Mouse (Mus musculus) megakaryocyte-erythroid progenitor cell, adult 5-6 weeks (primary cell): ENCODE measurements around the gene Ccdc138. TPM values are rescaled to one million over a fixed set of nuclear protein-coding genes. Genes with fewer than 3 reads are reported as not detected.

Experiments
- ATAC-seq: replicated peaks from 2 replicates; pipeline ENCODE4 v1.8.0; 2016; ENCODE audit warnings: mild to moderate bottlenecking, inconsistent platforms; ENCODE audit not compliant: severe bottlenecking, poor library complexity, low FRiP score, low TSS enrichment
- total RNA-seq, 2 experiments: library from RNA; stranded (forward) in 1 of 2; stranded (reverse) in 1 of 2; fragments of 200-1000, 215-1000 nt in 1 of 2; fragments of >200 nt in 1 of 2; fragmentation: Nextera tagmentation in 1 of 2; gene quantifications; 2 replicates each; pipeline ENCODE4 v1.2.3; 2014 to 2017

Gene Ccdc138
- total RNA-seq, 2 experiments from 2014 or later: 0.80 to 4.3 TPM

DNA sequence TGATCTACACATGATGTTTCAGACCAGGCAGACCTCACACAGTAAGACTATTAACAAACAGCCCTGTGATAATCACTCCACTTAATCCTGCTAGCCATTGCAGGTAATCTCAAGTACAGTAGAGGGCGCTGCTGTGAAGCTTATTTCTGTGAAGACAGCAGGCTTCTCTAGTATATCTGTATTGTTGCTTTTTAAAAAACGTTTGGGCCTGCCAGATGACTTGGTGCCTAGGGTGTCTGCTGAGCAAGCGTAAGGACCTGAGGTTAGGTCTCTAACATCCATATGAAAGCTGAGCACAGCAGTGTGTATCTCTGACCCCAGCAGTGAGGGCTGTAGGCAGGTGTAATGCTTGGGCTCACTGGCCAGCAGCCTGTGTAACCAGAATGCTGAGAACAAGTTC, 62.2 kb downstream of the Ccdc138 start:
- peak; percentile 92 for ATAC-seq

DNA sequence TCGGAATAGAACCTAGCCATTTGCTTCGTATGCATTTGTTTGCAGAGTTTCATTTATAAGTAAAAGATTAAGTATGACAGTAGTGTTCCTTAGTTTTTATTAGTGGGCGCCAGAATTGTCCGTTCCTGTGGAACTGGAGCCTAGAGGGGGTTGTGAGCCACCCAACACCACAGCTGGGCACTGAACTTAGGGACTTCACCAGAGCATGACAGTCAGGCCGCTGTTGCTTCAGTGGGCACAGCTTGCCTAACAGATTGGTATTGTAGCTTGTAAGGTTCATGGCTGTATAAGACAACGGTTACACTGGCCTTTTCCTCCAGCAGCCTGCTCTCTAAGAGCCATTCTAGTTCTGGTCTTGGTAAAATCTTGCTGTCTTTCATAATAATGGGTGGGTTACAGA, 62.8 kb downstream of the Ccdc138 start:
- ATAC-seq: no peak

DNA sequence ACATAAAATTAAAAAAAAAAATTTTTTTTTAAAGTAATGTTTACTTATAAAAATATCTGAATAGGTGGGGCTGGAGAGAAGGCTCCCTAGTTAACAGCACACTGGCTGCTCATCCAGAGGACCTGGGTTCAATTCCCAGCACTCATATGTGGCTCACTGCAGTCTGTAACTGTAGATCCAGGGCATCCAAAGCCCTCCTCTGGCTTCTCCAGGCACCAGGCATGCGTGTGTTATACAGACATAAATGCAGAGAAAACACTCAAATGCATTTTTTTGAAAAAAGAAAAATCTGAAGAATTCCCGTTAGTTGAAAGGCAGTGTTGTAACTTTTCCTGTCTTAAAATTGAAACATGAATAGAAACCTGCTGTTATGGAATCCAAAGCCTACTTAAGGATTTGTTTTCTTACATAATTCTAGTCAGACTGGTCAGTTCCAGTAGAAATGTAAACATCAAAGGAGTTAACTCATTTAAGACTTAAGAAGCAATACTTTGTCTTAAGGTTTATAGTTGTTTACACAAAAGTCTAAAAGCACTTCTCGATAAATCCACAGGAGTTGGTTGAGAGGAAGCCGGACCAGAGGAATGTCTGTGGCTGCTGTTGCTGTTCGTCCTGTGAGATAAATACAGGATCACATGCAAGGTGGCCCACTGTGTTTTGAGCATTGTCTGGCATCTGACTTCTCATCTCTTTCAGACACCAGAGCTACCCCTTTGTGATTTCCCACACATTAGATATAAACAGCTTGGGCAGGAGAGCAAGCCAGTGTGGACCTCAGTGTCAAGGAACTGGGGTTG, 87.9 kb downstream of the Ccdc138 start:
- no peak for ATAC-seq

DNA sequence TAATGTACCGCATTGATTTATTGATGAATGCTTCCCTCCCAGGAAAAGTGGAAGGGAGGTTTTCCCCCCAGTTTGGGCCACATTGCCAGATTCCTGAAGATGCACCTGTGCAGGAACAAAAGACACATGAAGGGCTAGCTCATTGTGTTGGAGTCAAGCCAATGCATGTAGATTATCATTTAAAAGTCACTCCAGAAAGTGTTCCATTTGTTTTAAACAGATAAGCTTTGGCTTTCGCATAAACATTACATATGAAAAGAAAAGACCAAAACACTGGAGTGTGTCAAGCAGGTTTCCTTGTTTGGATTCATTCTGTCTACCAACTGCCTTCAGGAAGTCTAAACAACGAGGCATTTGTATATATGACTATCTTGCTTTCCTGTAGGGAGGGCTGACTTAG, 96.7 kb downstream of the Ccdc138 start:
- no peak for ATAC-seq

DNA sequence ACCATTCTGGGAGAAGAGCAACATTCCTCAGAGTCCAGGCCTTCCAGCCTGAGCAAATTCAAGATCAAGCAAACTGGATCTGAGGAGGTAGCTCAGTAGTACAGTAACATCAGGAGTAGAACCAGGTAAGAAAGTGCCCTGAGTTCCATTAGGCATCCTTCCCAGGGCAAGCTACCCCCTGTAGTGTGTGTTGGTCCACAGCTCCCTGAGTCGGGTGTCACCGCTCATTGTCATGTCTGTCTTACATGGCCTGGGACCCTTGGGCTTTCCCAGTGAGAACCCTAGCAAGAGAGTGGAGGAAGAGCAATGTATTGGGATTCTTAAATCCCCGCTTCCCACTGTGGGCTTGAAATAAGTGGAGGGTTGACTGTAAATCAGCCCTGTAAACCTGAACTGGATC, 97.4 kb downstream of the Ccdc138 start:
- no peak for ATAC-seq

DNA sequence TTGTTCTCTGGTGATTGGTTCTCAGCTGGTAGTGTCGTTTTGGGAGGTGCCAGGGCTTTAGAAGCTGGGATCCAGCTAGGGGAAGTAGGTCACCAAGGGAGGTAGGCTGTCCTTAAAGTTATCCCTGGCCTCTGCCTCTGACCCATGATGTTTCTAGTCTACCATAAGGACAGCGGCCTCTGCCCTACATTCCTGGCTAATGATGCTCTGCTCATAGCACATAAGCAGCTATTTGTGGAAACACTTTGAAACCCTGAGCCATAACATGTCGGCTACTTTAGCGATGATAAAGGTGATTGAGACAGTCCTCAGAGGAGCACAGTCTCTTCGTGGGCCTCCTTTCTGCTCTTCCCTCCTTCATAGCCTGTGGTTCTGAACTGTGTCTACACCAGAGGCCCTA, 98.1 kb downstream of the Ccdc138 start:
- no peak for ATAC-seq

DNA sequence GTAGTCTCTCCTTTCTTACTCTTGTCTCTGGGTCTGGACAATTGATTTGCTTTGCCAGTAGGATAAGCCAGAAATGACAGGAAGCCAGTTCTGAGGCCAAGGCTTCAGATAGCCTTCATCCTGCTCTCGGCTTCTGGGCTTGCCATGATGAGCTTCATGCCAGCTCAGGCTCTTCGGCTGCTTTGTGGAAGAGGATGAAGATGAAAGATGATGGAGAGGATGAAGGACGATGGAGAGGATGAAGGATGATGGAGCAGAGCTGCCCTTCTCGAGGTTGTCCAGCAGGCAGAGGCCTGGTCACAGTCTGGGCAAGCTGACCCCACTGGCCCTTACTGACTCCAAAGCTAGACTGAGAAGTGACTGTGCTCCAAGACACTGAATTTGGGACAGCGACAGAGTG, 102.4 kb downstream of the Ccdc138 start:
- no peak for ATAC-seq

DNA sequence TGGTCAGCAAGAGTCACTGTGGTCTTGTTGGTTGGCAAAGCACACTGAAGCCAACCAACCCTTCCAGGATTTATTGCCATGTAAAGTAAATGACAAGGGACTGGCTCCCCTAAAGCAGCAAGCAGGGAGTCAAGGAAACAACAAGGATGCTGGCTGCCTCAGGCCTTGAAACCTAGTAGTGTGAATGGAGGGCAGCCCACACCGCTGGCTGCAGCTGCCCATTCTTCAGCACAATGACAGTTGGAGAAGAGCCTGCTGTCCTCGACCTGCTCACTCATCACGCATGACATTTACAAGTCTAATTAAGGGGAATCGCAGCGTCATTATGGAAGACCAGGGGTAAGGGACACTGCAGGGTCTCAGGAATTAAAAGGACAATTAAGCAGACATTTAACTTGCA, 103.2 kb downstream of the Ccdc138 start:
- no peak for ATAC-seq

DNA sequence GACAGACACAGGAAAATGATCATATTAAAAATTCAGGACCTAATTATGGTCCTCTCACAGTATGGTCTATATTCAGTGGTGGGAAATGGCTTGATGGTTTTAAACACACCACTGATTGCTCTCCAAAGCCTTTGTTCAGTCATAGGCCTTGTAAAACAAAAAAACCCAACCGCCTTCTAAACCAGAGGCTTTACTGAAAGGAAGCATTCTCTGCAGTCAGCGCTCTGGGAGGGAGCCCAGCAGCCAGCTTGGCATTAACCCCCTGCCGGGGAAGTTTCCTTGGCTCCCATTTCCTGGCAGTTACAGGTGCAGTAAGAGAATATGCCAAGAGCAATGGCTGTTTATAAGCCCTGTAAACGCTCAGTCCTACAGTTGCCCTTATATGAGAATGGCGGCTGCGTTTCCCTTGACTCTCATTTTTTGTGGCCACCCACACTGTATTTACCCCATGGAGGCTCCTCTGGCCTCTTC, 103.7 kb downstream of the Ccdc138 start:
- ATAC-seq: no peak

DNA sequence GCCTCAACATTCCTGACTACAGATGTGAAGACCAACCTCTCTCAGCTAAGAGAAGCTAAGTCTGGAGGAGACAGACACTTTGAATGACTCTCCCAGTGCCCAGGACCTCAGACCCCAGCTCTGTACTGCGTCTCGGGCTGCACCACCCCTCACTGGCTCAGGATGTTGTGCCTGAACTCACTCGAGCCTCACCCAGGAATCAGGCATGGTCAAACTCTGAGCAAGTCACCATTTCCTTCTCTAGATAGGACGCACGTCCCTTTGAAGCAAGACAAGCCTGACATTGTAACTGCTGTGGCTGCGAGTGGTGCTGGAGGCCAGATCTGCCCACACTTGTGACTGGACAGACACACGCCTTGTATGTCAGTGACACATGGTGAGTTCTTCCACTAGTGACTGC, 104.2 kb downstream of the Ccdc138 start:
- ATAC-seq: no peak

DNA sequence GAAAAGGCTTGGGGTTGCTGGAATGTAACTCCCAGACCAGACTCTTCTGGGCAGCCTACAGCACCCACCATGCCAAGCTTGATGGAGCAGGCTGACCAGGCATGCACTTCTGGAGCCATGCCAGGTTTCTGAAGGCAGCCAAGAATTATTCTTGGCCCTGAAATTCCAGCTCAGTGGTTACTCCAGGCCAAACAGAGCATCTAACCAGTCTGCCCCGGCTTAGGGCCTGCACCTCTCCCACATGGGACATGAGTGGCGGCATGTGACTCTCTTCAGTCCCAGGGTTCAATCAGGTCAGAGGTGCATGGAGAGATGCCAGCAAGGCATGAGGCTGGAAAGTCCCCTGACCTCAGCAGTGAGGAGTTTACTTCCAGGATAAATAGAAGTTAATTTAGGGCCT, 107.0 kb downstream of the Ccdc138 start:
- no peak for ATAC-seq

DNA sequence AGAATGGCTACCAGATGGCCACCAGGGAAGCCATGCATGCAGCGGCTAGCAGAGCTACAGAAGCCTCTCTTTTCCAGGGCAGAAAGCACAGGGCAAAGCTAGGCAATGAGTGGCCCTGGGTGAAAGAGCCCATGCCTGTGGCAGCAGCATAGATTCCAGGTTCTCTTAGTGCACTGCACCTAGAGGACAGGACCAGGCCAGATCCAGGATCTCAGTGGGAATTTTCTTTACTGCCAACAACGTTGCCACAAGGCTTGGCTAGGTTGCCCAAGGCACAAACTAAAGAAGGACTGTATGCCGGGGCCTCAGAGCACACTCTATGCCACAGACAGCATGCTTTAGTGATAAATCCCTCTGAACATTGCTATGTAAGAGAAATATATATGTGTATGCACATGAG, 108.6 kb downstream of the Ccdc138 start:
- ATAC-seq: no peak

DNA sequence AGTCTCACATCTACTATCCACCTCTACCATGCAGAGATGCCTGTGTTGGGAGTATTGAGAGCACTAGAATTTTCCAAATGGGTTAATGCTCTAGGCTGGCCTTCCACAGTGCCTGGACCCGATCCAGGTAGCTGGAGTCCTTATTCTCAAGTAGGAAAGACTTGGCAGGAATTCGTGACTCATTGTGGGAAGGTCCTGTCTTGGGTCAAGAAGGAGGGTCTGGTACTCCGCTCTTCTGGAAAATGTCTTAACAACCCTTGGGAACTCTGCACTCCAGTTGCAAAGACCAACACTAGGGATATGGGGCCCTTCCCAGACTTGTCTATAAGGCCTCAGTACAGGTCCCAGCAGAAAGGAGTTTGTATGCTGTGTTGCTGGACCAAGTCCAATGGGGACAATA, 111.1 kb downstream of the Ccdc138 start:
- ATAC-seq: no peak

DNA sequence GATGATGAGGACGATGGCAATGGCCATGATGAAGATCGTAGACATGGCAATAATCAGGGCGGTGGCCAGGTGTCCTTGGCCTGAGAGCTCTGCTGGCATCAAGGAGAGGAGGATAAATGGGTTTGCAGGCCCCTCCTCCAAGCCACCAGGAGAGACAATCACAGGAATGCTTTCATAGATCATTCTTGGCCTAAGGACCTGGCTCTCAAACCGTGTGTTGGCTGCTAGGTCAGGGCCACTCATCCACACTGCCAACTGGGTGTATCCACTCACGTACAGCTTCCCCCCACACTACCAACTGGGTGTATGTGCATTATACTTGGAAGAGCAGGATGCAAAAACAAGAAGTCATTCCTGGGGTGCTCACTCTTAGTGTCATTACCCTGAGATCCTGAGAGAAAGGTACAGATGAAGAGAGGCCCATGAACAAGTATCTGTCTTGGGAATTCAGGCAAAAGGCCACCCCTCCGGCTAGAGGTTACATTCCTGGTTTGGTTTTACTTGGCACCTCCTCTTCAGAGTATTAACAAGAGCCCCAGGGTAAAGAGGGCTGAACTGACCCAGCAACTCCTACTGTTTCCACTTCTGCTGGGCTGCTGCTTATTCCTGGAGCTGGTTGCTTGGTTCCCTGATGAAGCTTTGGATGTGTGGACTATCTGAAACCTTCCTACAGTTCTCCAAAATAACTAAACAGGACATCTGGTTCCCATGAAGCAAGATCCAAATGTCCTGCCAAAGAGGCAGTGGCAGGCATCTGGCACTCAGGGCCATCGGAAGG, 112.9 kb downstream of the Ccdc138 start:
- no peak for ATAC-seq

DNA sequence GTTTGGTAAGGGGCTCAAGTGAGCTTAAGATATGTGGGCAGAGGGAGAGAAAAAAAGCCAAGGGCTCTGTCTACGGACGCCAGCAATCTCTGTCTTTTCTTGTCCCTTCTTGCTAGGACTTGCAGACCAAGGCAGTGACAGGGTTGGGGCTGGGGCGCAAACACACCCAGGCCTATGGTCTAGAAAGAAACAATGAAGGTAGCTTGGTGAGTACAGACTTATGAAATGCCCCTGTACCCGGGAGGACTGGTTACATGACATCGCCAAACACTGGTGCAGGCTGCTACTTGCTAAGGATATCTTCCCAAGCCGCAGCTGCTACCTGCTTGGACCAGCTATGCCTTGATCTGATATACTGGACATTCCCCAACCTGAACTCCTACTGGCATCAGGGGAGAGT, 116.9 kb downstream of the Ccdc138 start:
- no peak for ATAC-seq

DNA sequence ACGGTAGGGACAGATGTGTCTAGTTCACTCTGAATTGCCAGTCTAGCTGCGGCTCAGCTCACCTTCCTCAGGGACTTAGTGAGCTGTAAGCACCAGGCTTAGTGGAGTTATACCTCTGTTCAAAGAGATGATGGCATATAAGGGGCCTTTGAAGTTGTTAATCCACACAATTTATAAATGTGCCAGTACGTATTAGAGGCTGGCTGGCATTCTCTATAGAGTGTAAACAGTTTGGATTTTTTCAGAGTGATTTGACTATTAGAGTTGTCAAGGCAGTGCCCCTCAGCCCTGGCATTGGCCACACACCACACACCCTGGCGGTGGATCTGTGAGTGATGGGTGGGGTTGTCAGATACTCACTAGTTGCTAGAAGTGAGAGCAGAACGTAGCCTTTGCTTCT, 118.8 kb downstream of the Ccdc138 start:
- ATAC-seq: no peak

DNA sequence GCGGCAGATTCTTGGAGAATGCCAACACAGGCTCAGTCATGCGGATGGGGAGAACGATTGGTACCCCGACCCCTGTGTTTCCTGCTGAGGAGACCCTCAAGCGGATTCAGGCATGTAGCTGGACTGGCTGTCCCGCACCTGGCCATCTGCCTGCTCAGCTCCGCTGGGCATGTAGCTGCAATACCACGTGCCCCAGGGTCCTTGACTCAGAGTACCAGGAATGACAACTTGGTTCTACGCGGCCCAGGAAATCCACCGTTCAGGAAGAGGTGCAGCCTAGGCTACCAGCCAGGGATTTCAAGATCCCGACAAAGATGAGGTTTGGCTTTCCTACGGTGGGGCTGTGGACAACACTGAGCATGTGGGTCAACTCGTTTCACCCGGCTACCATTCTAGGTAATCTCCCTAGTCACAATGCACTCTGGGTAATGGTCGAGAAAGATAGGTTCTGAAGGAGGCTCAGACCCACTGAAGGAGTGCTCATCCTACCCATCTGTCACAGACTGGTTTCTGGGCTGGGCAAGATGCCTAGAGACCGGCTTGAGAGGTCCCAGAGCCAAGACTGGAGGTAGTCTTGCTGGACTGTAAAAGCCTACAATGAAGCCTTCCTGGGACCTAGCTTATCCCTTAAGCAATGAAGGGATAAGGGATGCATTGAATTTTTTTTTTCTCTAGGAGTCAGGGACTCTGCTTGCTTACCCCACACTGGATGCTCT, 120.9 kb downstream of the Ccdc138 start:
- no peak for ATAC-seq

DNA sequence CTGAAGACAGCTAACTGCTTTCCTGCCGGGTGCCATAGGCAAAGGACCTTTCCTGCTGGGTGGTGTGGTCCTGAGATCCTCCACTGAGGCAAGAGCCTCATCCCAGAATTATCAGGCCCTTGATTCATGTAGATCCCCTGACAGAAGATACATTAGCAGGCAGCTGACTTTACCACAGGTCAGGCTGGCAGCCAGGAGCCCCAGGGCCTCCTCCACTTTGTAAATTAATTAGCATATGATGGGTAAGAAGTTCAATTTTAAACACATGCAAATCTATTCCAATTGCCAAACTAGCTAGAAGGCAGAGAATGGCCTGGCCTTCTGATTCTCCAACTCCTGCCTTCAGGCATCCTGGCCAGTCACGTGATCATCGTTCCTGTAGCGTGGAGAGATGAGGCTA, 121.5 kb downstream of the Ccdc138 start:
- no peak for ATAC-seq

DNA sequence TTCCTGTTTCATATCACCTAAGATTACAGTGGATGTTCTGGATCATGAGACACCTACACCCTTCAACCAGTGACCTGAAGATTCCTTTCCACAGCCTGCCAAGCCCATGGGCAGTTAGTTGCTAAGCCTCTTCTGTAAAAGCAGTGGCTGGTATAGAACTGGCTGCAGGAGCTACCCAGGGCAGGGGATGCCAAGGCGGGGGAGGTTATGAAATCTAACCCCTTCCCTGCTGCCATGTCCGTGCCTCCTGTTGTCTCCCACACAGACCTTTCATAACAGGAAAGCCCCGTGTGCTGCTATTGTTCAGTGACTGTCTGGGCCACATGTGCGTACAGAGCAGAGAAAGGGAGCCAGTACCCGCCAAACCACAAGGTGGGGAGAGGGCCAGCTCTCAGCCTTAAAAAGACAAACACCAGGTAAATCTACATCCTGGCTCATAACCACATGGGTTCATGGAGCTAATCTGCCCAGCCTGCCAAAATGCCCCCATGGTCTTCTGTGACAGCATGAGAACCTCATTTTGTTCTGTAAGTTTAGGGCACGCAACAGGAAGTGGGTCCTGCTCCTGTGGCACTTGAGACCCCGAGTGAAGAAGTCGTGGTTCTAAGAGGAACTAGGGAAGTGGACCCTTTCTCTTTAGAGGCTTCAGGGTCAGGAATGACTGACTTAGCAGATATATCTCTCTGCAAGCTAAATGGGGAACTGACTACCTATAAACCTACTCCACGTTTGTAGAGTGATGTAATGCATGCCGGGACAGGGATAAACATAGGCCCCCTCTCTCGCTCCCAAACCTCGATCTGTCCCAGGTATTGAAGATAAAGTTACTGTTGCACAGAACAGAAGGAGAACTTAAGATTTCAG, 127.3 kb downstream of the Ccdc138 start:
- no peak for ATAC-seq
